In the genomic region with DNA sequence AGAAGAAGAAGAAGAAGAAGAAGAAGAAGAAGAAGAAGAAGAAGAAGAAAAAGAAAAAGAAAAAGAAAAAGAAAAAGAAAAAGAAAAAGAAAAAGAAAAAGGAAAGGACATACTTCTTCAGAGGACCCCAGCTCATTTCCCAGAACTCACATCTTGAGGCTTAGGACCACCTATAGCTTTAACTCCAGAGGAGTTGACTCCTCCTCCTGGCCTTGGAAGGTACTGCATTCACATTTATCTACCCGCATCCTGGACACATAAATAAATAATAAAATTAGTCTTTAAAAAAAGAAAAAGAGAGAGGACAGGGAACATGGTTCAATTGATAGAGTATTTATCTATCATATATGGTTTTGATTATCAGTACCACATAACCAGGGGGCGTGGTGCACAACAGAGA, we compare ENCODE assay signal across 7 mouse cellular contexts. TPM values are rescaled to one million over a fixed set of nuclear protein-coding genes. Genes with fewer than 3 reads are reported as not detected.
DNase-seq lines count a peak whose midpoint lies in the region; ATAC-seq and TF ChIP-seq lines count a peak whose summit lies in the region.
"Not testable (repeated sequence)": the region's sequence is repeated elsewhere in the genome, so short reads cannot be mapped to it uniquely, and the experiment has no call there.

No protein-coding gene starts in this region.

- TF ChIP-seq CTCF in heart, postnatal 0 days (IDR thresholded peaks at IDR 0.05; ENCODE audit: low read depth): peak; percentile 52
- TF ChIP-seq CTCF in kidney, postnatal 0 days (IDR thresholded peaks at IDR 0.05; ENCODE audit: low read depth): peak; percentile 58
- peak; percentile 68 for TF ChIP-seq CTCF in lung, embryonic 14.5 days (IDR thresholded peaks at IDR 0.05; ENCODE audit: low read depth)

- H3K9ac ChIP-seq in heart, postnatal 0 days (replicated peaks; ENCODE audit: low read depth, low read length); kidney, postnatal 0 days (ENCODE audit: low read depth, low read length); lung, embryonic 14.5 days: not testable (repeated sequence)

- not testable (repeated sequence) for H3K4me2 ChIP-seq in heart, postnatal 0 days (ENCODE audit: low read depth, low read length); kidney, postnatal 0 days (ENCODE audit: low read length); lung, embryonic 14.5 days

- not testable (repeated sequence) for TF ChIP-seq EP300 in heart, postnatal 0 days (IDR thresholded peaks at IDR 0.05; ENCODE audit: low read depth)

- not testable (repeated sequence) for H3K9me3 ChIP-seq in heart, postnatal 0 days (replicated peaks; ENCODE audit: control insufficient read depth, low read length); kidney, postnatal 0 days (replicated peaks; ENCODE audit: low read length); lung, embryonic 14.5 days (ENCODE audit: low read depth, low read length)

- DNase-seq in CD4-positive, CD25-positive, alpha-beta regulatory T cell, adult 2 months (ENCODE audit: low read depth, low spot score): peak; percentile 55
- DNase-seq in ZHBTc4 (ENCODE audit: low read depth, low spot score): peak; percentile 69
- DNase-seq in embryo, embryonic 9.5 days (ENCODE audit: extremely low spot score): peak; percentile 48
- DNase-seq in heart, postnatal 0 days (ENCODE audit: low spot score): peak; percentile 32
- DNase-seq in kidney, postnatal 0 days (ENCODE audit: low spot score): peak; percentile 79
- DNase-seq in lung, embryonic 14.5 days: peak; percentile 82
- peak; percentile 37 for DNase-seq in naive thymus-derived CD4-positive, alpha-beta T cell, adult 2 months (ENCODE audit: low read depth)

- H3K4me1 ChIP-seq in heart, postnatal 0 days (ENCODE audit: control insufficient read depth, insufficient read depth); kidney, postnatal 0 days (replicated peaks; ENCODE audit: insufficient read depth, low read length); lung, embryonic 14.5 days (ENCODE audit: insufficient read depth): not testable (repeated sequence)

- WGBS in heart, postnatal 0 days: 32% methylated on average over 2 of the region's 2 CpGs
- WGBS in kidney, postnatal 0 days: 38% methylated on average over 2 of the region's 2 CpGs
- WGBS in lung, embryonic 14.5 days: 40% methylated on average over 2 of the region's 2 CpGs

- H3K4me3 ChIP-seq in heart, postnatal 0 days (ENCODE audit: low read depth, low read length); kidney, postnatal 0 days (replicated peaks; ENCODE audit: low read depth, low read length); lung, embryonic 14.5 days (ENCODE audit: low read depth, low read length): not testable (repeated sequence)

- ATAC-seq in heart, postnatal 0 days (ENCODE audit: insufficient read depth, low read depth); kidney, postnatal 0 days (replicated peaks; ENCODE audit: low FRiP score, low read depth); lung, embryonic 14.5 days (ENCODE audit: insufficient read depth): not testable (repeated sequence)

- not testable (repeated sequence) for H3K27me3 ChIP-seq in heart, postnatal 0 days (ENCODE audit: control insufficient read depth, insufficient read depth, low read length); kidney, postnatal 0 days (ENCODE audit: insufficient read depth, low read length); lung, embryonic 14.5 days (ENCODE audit: insufficient read depth, low read length)

- H3K27ac ChIP-seq in heart, postnatal 0 days (ENCODE audit: low read depth); kidney, postnatal 0 days; lung, embryonic 14.5 days (ENCODE audit: low read depth): not testable (repeated sequence)

- H3K36me3 ChIP-seq in heart, postnatal 0 days (replicated peaks; ENCODE audit: control insufficient read depth, insufficient read depth, low read length); kidney, postnatal 0 days (ENCODE audit: insufficient read depth, low read length); lung, embryonic 14.5 days (ENCODE audit: insufficient read depth): not testable (repeated sequence)

RNA-seq across cellular contexts. Expression of gene Otud4, which starts 36.2 kb away (rescaled TPM):
- total RNA-seq in heart, postnatal 0 days (2014; rRNA removed; ENCODE audit: low replicate concordance): 30.3 and 32.7 TPM in 2 replicates
- polyA plus RNA-seq in heart, postnatal 0 days (2015; fragmentation: Nextera tagmentation; extraction: Ambion mirVana): 8.4 and 8.8 TPM in 2 replicates
- 11.2 and 12.1 TPM in 2 replicates for polyA plus RNA-seq in kidney, postnatal 0 days (2015; fragmentation: Nextera tagmentation; extraction: Ambion mirVana)
- 26.8 and 27.1 TPM in 2 replicates for polyA plus RNA-seq in lung, embryonic 14.5 days (2014; fragmentation: Nextera tagmentation; extraction: Ambion mirVana)

Comparison
In these comparisons a context has a peak if more than half of its experiments do, and no peak if none do; other contexts are left out.
1. DNase-seq: peak in every context shown above with its lines; median percentile 82 in lung, embryonic 14.5 days; 79 in kidney, postnatal 0 days; 69 in ZHBTc4; 55 in CD4-positive, CD25-positive, alpha-beta regulatory T cell, adult 2 months; 48 in embryo, embryonic 9.5 days; 37 in naive thymus-derived CD4-positive, alpha-beta T cell, adult 2 months; 32 in heart, postnatal 0 days.